Mouse (Mus musculus): ENCODE data around the gene A4galt.

DNA sequence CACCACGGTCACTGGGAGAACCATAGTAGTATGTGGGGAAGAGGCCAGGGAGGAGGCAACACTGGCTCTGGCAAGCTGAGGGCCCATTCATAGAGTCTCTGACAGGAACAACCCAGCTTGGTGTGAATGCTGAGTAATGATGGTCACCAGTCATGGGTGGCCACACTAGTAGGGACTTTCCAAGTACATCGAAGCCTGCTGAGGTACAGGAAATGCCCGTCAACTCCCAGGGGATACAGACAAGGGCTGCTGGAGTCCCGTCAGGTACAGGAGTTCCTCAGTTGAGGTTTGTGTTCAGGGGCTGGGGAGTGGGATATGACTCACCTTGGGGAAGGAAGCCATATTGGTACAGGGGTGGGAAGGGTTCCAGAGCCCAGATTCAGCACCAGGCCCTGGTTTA, 44.5 kb upstream of the A4galt start:
- no peak for TF ChIP-seq CTCF (IDR thresholded peaks at IDR 0.05; ENCODE audit: low read depth)
- no peak for TF ChIP-seq EP300 (IDR thresholded peaks at IDR 0.05; ENCODE audit: low read depth)

All from liver, postnatal 0 days (tissue).